Mouse (Mus musculus): ENCODE results near the gene P4hb. TPM values are rescaled to one million over a fixed set of nuclear protein-coding genes. Genes with fewer than 3 reads are reported as not detected.
A peak's percentile ranks its signal among the peaks of the same experiment; 100 is the strongest.

Gene P4hb
- total RNA-seq, 1 experiment: 904 TPM

DNA sequence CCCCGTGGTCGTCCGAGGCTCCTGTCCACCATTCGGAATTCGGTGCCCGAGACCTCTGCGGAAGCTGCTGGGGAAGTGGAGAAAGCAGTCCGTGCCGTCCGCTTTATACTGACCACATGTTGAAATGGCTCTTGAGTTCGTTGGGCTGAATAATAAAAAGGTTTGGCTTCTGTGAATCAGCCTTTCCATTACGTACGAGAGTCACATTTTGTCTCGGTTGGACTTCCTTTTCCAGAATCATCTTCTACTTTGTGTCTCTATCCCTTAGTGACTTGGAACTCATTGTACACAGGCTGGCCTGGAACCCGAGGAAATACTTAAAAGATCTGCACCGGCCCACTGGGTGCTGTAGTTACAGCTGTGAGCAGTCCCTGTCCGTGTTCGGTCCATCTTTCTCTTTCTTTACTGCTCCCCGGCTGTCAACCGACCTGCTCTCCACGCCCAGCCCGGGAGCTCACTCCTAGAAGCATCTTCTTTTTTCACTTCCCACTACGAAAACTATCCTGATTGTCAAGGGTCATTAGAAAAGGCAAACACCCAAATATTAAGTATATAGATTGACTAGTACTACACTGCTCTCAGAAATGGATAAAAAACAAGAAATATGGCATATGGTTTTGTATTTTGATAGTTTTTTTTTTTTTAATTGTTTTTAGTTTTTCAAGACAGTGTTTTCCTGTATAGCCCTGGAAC, 678 bp upstream of the P4hb start:
- TF ChIP-seq ZC3H11A (IDR thresholded peaks at IDR 0.05; ENCODE audit: borderline replicate concordance, low read depth, low read length) (no peak), CHD2 (IDR thresholded peaks at IDR 0.05; ENCODE audit: low read depth, low read length) (no peak), MAFK (IDR thresholded peaks at IDR 0.05; ENCODE audit: insufficient read depth, low read depth, low read length) (no peak), HCFC1 (IDR thresholded peaks at IDR 0.05; ENCODE audit: borderline replicate concordance, insufficient read depth, low read length) (no peak), ZNF384 (IDR thresholded peaks at IDR 0.05; ENCODE audit: low read depth, low read length) (no peak)
- H3K4me3 ChIP-seq (ENCODE audit: insufficient read depth in 1 of 2, low read depth in 1 of 2, low read length in 2 of 2, poor library complexity in 1 of 2, severe bottlenecking in 1 of 2): peak overlapping the region; percentile 76 to 85
- H3K9ac ChIP-seq (ENCODE audit: insufficient read depth, low read depth, low read length, poor library complexity, severe bottlenecking): peak overlapping the region; percentile 93
- H3K27ac ChIP-seq (ENCODE audit: insufficient read depth, low read depth, low read length, poor library complexity, severe bottlenecking): peak overlapping the region; percentile 87
- no peak for DNase-seq (ENCODE audit: low read depth, low spot score)
- H3K9me3 ChIP-seq (ENCODE audit: control insufficient read depth, insufficient read depth, low read depth, low read length): no peaks in the 10 kb centered on the region
- in situ Hi-C loops (cut with MboI; ENCODE audit: low sequenced_read_pairs in 2 of 2, unreplicated experiment in 2 of 2): no loop called here
- H3K4me1 ChIP-seq (ENCODE audit: control insufficient read depth in 2 of 2, insufficient read depth in 2 of 2, low read length in 2 of 2, poor library complexity in 1 of 2): peaks cover 1 to 12% of the 10 kb centered on the region in 2 experiments; a peak in 2 of 4 replicates
- peaks cover 31% of the 10 kb centered on the region for H3K36me3 ChIP-seq (ENCODE audit: control insufficient read depth, insufficient read depth, low read length, poor library complexity, severe bottlenecking)

DNA sequence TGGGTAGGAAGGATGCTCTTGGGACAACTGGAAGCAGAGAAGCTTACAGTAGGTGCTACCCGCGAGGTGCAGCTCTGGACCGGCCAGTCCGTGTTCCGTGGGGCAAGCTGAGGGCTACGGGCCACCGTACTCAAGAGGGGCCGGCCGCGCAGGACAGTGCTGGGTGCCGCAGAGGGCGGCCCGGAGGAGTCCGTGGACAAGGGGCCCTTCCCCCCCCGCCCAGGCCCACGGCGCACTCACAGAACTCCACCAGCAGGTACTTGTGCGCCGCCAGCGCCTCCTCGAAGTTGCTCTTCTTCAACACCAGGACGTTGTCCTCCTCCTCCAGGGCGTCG, 669 bp downstream of the P4hb start:
- Histone ChIP-seq H3K4me1 (ENCODE audit: control insufficient read depth in 2 of 2, insufficient read depth in 2 of 2, low read length in 2 of 2, poor library complexity in 1 of 2) (peaks cover 1 to 5% of the 10 kb centered on the region in 2 experiments; a peak in 2 of 4 replicates), H3K9me3 (ENCODE audit: control insufficient read depth, insufficient read depth, low read depth, low read length) (no peaks in the 10 kb centered on the region), H3K27ac (ENCODE audit: insufficient read depth, low read depth, low read length, poor library complexity, severe bottlenecking) (peak overlapping the region; percentile 55; the same call in 1 of the 2 replicates), H3K9ac (ENCODE audit: insufficient read depth, low read depth, low read length, poor library complexity, severe bottlenecking) (peak overlapping the region; percentile 87), H3K36me3 (ENCODE audit: control insufficient read depth, insufficient read depth, low read length, poor library complexity, severe bottlenecking) (peaks cover 31% of the 10 kb centered on the region), H3K4me3 (ENCODE audit: insufficient read depth in 1 of 2, low read depth in 1 of 2, low read length in 2 of 2, poor library complexity in 1 of 2, severe bottlenecking in 1 of 2) (peak overlapping the region; percentile 76 to 85)
- TF ChIP-seq ZNF384 (IDR thresholded peaks at IDR 0.05; ENCODE audit: low read depth, low read length) (no peak), HCFC1 (IDR thresholded peaks at IDR 0.05; ENCODE audit: borderline replicate concordance, insufficient read depth, low read length) (no peak), ZC3H11A (IDR thresholded peaks at IDR 0.05; ENCODE audit: borderline replicate concordance, low read depth, low read length) (no peak), MAFK (IDR thresholded peaks at IDR 0.05; ENCODE audit: insufficient read depth, low read depth, low read length) (no peak), CHD2 (IDR thresholded peaks at IDR 0.05; ENCODE audit: low read depth, low read length) (no peak)
- no peak for DNase-seq (ENCODE audit: low read depth, low spot score)
- in situ Hi-C loops (cut with MboI; ENCODE audit: low sequenced_read_pairs in 2 of 2, unreplicated experiment in 2 of 2): no loop called here

DNA sequence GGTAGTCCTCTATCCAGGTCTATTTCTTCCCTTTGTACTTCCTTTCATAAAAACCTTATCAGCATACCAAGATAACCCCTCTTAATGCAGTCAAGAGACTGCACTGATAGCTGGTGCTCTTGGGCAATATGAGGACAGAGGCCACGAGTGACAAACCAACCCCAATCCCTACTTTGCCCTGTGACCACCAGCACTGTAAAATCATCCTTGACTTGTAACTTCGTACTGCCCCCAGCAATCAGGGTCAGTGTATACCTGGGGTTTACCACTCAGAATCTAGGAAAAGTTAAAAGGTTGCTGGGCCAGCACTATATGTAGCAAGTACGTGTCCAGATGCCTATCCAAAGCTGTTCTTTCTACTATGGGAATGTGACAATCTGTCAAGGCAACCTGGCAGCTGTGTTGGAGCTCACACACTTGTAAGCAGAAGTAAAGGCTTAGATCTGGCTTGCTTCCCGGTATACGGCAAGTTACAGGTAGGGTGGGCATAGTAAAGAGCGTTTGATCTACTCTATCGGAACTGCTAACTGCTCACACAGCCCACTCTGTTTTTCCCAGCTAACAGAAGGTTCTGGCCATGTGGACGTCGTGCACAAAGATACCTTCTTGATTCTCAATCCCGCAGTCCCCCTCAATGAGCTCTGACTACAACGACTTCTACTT, 1.2 kb downstream of the P4hb start:
- H3K9me3 ChIP-seq (ENCODE audit: control insufficient read depth, insufficient read depth, low read depth, low read length): no peaks in the 10 kb centered on the region
- TF ChIP-seq HCFC1 (IDR thresholded peaks at IDR 0.05; ENCODE audit: borderline replicate concordance, insufficient read depth, low read length): no peak
- TF ChIP-seq MAFK (IDR thresholded peaks at IDR 0.05; ENCODE audit: insufficient read depth, low read depth, low read length): no peak
- no peak for TF ChIP-seq ZNF384 (IDR thresholded peaks at IDR 0.05; ENCODE audit: low read depth, low read length)
- TF ChIP-seq ZC3H11A (IDR thresholded peaks at IDR 0.05; ENCODE audit: borderline replicate concordance, low read depth, low read length): no peak
- TF ChIP-seq CHD2 (IDR thresholded peaks at IDR 0.05; ENCODE audit: low read depth, low read length): no peak
- no peak for DNase-seq (ENCODE audit: low read depth, low spot score)
- peaks cover 1 to 5% of the 10 kb centered on the region in 2 experiments; a peak in 2 of 4 replicates for H3K4me1 ChIP-seq (ENCODE audit: control insufficient read depth in 2 of 2, insufficient read depth in 2 of 2, low read length in 2 of 2, poor library complexity in 1 of 2)
- H3K36me3 ChIP-seq (ENCODE audit: control insufficient read depth, insufficient read depth, low read length, poor library complexity, severe bottlenecking): peaks cover 34% of the 10 kb centered on the region
- H3K9ac ChIP-seq (ENCODE audit: insufficient read depth, low read depth, low read length, poor library complexity, severe bottlenecking): peak overlapping the region; percentile 87
- H3K4me3 ChIP-seq (ENCODE audit: insufficient read depth in 1 of 2, low read depth in 1 of 2, low read length in 2 of 2, poor library complexity in 1 of 2, severe bottlenecking in 1 of 2): peak overlapping the region; percentile 76 to 85
- H3K27ac ChIP-seq (ENCODE audit: insufficient read depth, low read depth, low read length, poor library complexity, severe bottlenecking): no peak overlapping the region
- in situ Hi-C loops (cut with MboI; ENCODE audit: low sequenced_read_pairs in 2 of 2, unreplicated experiment in 2 of 2): no loop called here

DNA sequence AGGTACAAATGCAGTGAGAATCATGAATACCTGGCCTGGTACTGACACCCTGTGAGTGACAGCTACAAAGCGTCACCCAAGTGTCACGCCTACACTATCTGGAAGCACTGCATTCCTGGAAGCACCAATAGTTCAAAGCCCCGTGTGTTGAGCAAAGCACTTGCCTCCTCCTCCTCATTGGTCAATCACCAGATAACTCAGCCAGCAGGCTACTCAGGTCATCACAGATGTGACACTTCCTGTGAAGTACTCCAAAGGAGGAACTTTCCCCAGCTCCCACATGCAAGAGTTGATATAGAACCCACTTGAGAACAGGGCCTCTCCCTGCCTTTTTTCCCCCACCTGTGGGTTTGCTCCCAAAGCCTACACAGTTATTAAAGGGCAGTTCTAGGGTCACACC, 1.9 kb downstream of the P4hb start:
- in situ Hi-C loops (cut with MboI; ENCODE audit: low sequenced_read_pairs in 2 of 2, unreplicated experiment in 2 of 2): no loop called here
- H3K4me3 ChIP-seq (ENCODE audit: insufficient read depth in 1 of 2, low read depth in 1 of 2, low read length in 2 of 2, poor library complexity in 1 of 2, severe bottlenecking in 1 of 2): peak overlapping the region in 1 of 2 experiments; percentile 85; a peak in 1 of 4 replicates
- H3K9me3 ChIP-seq (ENCODE audit: control insufficient read depth, insufficient read depth, low read depth, low read length): no peaks in the 10 kb centered on the region
- H3K4me1 ChIP-seq (ENCODE audit: control insufficient read depth in 2 of 2, insufficient read depth in 2 of 2, low read length in 2 of 2, poor library complexity in 1 of 2): peaks cover 1 to 5% of the 10 kb centered on the region in 2 experiments; a peak in 2 of 4 replicates
- TF ChIP-seq CHD2 (IDR thresholded peaks at IDR 0.05; ENCODE audit: low read depth, low read length) (no peak), MAFK (IDR thresholded peaks at IDR 0.05; ENCODE audit: insufficient read depth, low read depth, low read length) (no peak), HCFC1 (IDR thresholded peaks at IDR 0.05; ENCODE audit: borderline replicate concordance, insufficient read depth, low read length) (no peak), ZNF384 (IDR thresholded peaks at IDR 0.05; ENCODE audit: low read depth, low read length) (no peak), ZC3H11A (IDR thresholded peaks at IDR 0.05; ENCODE audit: borderline replicate concordance, low read depth, low read length) (no peak)
- peak overlapping the region; percentile 87; the same call in 1 of the 2 replicates for H3K9ac ChIP-seq (ENCODE audit: insufficient read depth, low read depth, low read length, poor library complexity, severe bottlenecking)
- no peak overlapping the region for H3K27ac ChIP-seq (ENCODE audit: insufficient read depth, low read depth, low read length, poor library complexity, severe bottlenecking)
- H3K36me3 ChIP-seq (ENCODE audit: control insufficient read depth, insufficient read depth, low read length, poor library complexity, severe bottlenecking): peaks cover 39% of the 10 kb centered on the region
- DNase-seq (ENCODE audit: low read depth, low spot score): no peak
